Mouse (Mus musculus) kidney, adult 2 months (tissue): ENCODE measurements around the gene Trim25.

Experiments
- CTCF ChIP-seq: fragments of 200-500 bp; conservative IDR thresholded peaks from 2 replicates; pipeline ENCODE4 v1.5.1; 2011; ENCODE audit warnings: low read depth, mild to moderate bottlenecking, control low read depth, low read length, moderate library complexity, mixed read lengths; ENCODE audit not compliant: insufficient read depth, insufficient read length
- POLR2A ChIP-seq: fragments of 200-500 bp; IDR thresholded peaks from one replicate; pipeline ENCODE4 v1.6.1; 2011; ENCODE audit warnings: low read depth, low read length, control low read depth

- TF ChIP-seq POLR2A: no peak
- no peak for TF ChIP-seq CTCF
Observed at GRCm38 (mm10) chr11:88950640-88951250, 48.4 kb upstream of the Trim25 start.
